Mouse (Mus musculus) testis, adult 2 months (tissue): ENCODE measurements around the gene Tnni2.

Source experiments
- CTCF ChIP-seq: fragments of 200-500 bp; IDR thresholded peaks from 2 replicates; pipeline ENCODE4 v1.5.1; 2012; ENCODE audit warnings: low read depth, mild to moderate bottlenecking, inconsistent platforms, low read length, moderate library complexity; ENCODE audit not compliant: control insufficient read depth, insufficient read depth, insufficient replicate concordance
- POLR2A ChIP-seq: fragments of 200-500 bp; IDR thresholded peaks from 2 replicates; pipeline ENCODE4 v1.6.1; 2012; ENCODE audit warnings: low read depth, mild to moderate bottlenecking, inconsistent platforms, low read length, moderate library complexity; ENCODE audit not compliant: control insufficient read depth

DNA sequence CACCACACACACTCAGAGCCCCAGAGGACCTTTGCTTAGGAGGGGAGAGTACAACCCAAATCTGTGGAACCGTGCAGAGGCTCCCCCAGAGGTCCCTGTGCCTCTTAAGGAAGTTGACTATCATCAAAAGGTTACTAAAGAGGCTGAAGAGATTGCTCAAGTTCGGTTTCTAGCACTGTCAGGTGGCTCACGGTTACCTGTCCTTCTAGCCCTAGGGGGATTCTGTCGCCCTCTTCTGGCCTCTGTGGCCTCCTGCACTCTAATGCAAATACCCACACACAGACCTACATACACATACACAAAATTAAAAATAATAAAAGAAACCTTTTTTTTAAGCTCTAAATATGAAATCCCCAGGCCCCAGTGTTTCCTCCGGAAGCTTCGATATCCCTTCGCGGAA lies 22.9 kb upstream of the Tnni2 start:
- TF ChIP-seq CTCF (no peak), POLR2A (no peak)
